Mouse (Mus musculus) MN1 (cell line): ENCODE results near the gene Hist1h3d.
"Not testable (repeated sequence)": the region's sequence is repeated elsewhere in the genome, so short reads cannot be mapped to it uniquely, and the experiment has no call there.

Source experiments
- DNase-seq: peaks from one replicate; pipeline ENCODE4 v3.0.0-alpha.2; 2016; ENCODE audit warnings: low spot score

The Hist1h3d gene

GRCm38 (mm10) chr13:23575271-23575851 lies at the start of gene Hist1h3d:
TSS of gene Hist1h3d (plus strand) at chr13:23575763.
- no peak for DNase-seq

GRCm38 (mm10) chr13:23525901-23526300 lies 49.7 kb upstream of the Hist1h3d start:
- DNase-seq = peak; percentile 67

GRCm38 (mm10) chr13:23526312-23526711 lies 49.3 kb upstream of the Hist1h3d start:
- DNase-seq = peak; percentile 94

- no peak for DNase-seq
These were observed 46.6 kb upstream of the Hist1h3d start for GRCm38 (mm10) chr13:23529005-23529404.

DNA sequence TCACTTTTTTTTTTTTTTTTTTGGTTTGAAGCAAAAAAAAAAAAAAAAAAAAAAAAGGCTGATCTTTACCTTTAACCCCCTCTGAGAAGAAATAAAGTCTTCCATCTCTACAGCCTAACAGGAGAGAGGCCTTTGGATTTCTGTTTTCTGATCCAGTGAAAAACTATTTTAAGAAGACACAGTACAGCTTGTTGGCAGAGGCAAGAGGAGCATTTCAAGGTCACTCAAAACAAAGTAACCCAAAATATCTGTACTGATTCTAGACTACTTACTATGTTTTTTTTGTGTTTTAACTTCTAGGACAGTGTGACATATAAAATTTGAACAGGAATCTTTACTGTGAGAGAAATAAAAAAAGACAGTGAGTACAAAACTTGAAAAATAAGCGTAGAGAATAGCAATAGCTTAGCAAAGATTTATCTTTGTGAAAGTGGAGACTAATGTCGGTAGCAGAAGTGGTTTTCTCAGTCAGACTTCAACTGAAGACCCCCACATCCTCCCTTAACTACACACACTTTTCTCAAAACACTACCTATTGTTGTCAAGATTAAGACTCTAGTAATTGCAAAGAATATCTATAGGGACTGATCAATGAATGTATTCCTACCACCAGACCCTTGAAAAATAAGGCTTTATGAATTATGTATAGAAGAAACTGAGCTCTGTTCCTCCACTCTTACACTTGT lies 45.9 kb upstream of the Hist1h3d start:
- no peak for DNase-seq

GRCm38 (mm10) chr13:23530181-23530900 lies 45.2 kb upstream of the Hist1h3d start:
- DNase-seq = peak; percentile 75

GRCm38 (mm10) chr13:23530901-23531875 lies 44.4 kb upstream of the Hist1h3d start, which contains the start of gene Hist1h4h:
TSS of gene Hist1h4h (plus strand) at chr13:23531050.
- DNase-seq = peak; percentile 96

DNA sequence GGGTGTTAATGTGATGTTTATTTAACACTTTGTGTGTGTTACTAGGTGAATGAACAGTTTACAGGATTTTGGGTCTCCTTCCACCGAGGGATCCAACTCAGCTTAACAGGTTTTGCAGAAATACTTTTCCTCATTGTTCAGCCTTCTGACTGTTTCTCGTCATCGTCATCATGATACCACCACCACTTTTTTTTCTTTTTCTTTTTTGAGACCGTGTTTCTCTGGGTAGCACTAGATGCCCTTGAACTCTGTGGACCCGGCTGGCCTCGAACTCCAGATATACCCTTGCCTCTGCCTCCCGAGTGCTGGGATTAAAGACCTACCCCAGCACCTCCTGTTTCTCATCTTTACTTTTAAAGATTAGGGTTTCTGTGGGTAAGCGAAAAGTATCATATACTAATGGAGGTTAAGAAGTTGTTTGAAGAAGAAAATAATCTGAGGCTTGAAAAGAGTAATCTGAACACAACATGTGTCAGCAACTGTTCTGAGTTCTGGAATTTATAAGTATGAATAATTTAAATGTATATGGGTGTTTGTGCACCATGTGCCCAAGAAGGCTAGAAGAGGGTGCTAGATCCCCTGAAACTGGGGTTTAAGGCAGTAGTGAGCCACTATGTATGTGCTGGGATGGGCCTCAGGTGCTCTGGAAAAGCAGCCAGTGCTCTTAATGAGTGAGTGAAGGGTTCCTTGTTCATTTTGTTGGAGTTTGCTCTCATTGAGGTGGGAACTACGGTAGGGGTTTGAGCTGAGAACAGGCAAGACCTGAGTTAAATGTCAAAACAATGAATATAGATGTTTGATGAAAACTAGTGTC lies 43.1 kb upstream of the Hist1h3d start:
- no peak for DNase-seq

DNA sequence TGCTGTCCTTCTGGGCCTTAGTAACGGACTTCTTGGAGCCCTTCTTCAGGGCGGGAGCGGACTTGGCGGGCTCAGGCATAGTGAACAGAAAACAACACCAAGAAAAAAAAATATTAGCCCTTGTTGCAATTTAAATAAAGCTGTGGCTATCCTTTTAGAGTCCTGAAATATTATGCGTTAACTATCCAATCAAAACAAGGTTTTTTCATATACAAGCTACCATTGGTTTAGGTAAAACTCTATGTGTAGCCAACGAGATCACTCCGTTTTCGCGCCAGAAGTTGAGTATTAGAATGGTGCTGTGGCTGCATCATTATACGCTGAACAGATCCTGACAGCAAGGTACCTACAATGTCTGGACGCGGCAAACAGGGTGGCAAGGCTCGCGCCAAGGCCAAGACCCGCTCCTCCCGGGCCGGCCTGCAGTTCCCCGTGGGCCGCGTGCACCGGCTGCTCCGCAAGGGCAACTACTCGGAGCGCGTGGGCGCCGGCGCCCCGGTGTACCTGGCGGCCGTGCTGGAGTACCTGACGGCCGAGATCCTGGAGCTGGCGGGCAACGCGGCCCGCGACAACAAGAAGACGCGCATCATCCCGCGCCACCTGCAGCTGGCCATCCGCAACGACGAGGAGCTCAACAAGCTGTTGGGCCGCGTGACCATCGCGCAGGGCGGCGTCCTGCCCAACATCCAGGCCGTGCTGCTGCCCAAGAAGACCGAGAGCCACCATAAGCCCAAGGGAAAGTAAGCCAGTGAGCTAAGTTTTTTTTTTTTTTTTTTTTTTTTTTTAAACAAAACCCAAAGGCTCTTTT lies 41.8 kb upstream of the Hist1h3d start, which contains the start of gene Hist1h2af:
Hist1h2af (plus strand) TSS at position 347 of the 808 bp plus-strand sequence.
- DNase-seq = peak; percentile 86

DNA sequence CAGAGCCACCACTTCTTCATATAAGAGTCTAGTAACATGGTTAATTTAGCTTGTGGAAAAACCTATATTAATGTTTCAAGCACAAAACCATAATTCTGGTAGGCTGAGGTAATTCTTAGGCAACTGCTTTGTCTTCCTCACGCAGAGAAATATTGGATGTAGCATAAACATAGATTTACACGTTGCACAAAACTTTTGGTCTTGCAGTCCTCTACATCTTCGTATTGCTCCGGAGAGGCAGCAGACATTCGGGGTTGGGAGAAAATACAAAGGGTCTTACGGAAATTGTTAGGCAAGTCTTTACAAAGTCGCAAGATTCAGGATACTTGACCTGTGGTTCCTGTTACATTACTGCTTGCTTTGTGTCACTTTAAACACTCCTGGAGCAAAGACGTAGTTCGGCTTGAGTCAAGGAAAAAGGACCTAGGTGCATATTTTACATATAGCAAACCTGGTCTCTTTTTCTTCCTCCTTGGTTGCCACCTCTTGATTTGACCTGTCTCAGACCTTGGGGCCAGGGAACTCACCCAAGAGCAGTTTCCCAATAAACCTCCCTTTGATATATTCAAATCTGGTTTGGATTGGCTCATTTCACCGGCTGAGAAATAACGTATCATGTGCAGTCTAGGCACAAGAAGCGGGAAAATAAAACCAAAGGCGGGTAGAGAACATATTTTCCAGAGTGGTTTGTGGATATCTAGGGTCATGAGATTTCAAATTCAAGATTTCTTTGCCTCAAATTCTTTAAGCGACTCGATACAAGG lies 41.0 kb upstream of the Hist1h3d start:
- DNase-seq = peak; percentile 37

- peak; percentile 93 for DNase-seq
These were observed 40.2 kb upstream of the Hist1h3d start, which contains the start of gene Hist1h3g for GRCm38 (mm10) chr13:23535137-23536075. TSS of gene Hist1h3g (plus strand) at chr13:23535422.

DNA sequence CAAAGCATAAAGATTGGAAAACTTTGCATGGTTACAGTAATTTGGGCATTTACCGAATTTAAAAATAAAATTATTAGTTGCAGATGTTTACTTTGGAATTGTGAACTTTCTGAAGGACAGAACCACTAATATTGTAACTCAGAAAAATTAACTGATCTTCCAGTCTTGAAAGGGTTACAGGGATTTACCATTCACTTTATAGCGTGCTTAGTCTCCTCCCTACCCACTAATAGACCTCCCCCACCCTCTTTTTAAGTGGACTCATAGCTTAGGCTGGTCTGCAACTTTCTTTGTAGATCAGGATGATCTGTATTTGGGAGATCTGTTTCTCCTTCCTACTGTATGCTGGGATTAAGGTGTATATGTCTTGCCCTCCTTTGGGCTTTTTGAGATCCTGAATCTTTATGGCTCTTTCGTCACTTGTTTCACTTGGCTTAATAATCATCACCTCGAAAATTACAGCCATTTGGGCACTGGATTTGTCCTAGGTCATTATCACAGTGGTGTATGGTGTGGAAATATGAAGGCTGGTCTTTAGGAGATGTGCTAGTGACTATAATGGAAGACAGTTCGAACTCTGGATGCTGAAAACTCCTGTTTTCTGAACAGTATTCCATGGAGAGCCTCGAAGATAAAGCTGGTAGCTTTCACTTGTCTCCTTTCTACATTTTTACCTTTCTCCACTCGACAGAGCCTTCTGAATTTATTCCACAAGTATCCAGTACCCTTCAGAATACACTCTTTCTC lies 39.3 kb upstream of the Hist1h3d start:
- no peak for DNase-seq

DNA sequence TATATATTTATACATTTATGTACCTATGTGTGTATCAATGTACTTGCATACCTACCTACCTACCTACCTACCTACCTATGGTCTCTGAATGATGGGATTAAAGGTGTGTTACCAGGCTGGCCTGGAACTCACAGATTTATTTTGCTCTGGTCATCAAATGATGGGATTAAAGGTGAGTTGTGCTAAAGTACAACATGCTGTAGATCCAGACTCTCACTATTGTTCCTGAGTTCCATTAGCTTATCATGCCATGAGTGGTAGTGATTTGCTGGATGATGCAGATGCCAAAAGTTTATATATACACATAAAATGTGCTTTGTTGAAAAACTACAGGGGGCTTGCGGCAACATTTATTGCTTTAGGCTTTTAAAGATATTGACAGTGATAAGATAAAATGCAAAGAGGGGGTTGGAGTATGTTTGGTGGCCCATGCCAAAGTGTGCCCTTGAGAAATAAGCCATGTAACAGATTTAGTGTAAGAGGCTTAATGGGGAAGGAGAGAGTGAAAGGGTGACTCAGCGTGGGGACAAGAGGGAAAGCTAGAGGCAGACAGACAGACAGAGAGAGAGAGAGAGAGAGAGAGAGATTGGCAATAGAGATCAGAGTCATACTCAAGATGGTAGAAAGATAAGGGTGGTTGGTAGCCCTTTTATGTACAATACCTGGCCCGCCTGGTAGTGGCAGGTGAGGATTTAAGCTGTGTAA lies 38.4 kb upstream of the Hist1h3d start:
- DNase-seq = no peak

DNA sequence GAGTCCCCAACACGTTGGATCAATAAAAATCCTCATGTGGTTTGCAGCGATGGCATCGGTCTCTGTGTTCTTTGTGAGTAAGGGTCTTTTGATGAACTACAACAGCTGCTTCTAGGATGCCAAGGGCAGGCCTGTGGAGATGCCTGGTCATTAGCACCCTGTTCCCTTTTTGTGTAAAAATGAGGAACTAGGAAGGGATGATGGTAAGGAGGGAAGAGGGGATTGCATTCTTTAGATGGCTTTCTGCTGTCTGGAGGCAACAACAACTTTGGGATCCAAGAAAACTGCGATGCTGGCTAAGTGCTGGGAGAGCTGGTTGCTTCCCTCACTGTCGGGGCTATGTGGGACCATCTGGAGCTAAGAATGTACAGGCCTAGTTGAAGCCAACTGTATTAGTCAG lies 37.3 kb upstream of the Hist1h3d start:
- no peak for DNase-seq

DNA sequence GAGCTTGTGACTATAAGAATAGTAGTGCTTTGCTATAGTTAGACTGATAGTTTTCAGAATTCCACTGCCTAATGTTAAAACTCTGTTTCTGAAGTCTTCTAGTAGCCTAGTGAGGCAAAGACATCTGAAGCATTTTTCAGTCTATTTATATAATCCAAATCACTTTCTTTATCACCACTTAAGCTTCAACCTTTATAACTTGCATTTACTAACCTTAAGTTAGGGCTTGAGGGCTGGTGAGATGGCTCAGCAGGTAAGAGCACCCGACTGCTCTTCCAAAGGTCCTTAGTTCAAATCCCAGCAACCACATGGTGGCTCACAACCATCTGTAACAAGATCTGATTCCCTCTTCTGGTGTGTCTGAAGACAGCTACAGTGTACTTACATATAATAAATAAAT lies 35.7 kb upstream of the Hist1h3d start:
- not testable (repeated sequence) for DNase-seq

DNA sequence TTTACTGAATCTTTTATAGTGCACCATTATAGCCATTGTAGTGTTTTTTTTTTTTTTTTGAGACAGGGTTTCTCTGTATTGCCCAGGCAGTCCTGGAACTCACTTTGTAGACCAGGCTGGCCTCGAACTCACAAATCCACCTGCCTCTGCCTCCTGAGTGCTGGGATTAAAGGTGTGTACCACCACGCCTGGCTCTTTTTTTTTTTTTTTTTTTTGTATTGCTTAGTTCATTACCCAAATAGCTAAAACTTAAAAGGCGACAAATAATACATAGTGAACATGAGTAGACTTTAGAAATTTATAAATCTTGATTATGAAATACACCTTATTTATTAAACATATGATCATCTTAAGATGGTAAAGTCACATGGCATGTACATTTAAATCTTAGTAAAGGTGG lies 34.1 kb upstream of the Hist1h3d start:
- no peak for DNase-seq
